16 mouse cellular contexts compared by ENCODE assay signal in genomic region chr1:91350841-91351240, GRCm38 (mm10). TPM values are rescaled to one million over a fixed set of nuclear protein-coding genes. Genes with fewer than 3 reads are reported as not detected.
A peak's percentile ranks its signal among the peaks of the same experiment; 100 is the strongest.
DNase-seq lines count a peak whose midpoint lies in the region; ATAC-seq and TF ChIP-seq lines count a peak whose summit lies in the region.
"Had no signal": no experiment of that assay in that cellular context is flagged by ENCODE, and none has a peak within 500 bp of the region (broad histone marks: within the 10 kb centered on the region; RNA-seq: fewer than 3 reads in every experiment).

TSS of gene Klhl30 (plus strand) at chr1:91351016.

- H3K27me3 ChIP-seq in heart, embryonic 13.5 days (replicated peaks): peaks cover 15% of the 10 kb centered on the region
- no peaks in the 10 kb centered on the region for H3K27me3 ChIP-seq in myocyte (ENCODE audit: control insufficient read depth, insufficient read depth, insufficient read length)
- no peaks in the 10 kb centered on the region for H3K27me3 ChIP-seq in cerebellum, adult 2 months (ENCODE audit: control insufficient read depth, insufficient read depth, low read length)
- H3K27me3 ChIP-seq in hindbrain, embryonic 16.5 days (replicated peaks; ENCODE audit: control insufficient read depth, insufficient read depth, low read length): peaks cover 9% of the 10 kb centered on the region
- peaks cover 10% of the 10 kb centered on the region for H3K27me3 ChIP-seq in forebrain, embryonic 14.5 days (replicated peaks; ENCODE audit: control insufficient read depth, insufficient read depth, low read length)

- no peaks in the 10 kb centered on the region for H3K9me3 ChIP-seq in heart, embryonic 13.5 days
- H3K9me3 ChIP-seq in hindbrain, embryonic 16.5 days (ENCODE audit: control insufficient read depth, low read length): no peaks in the 10 kb centered on the region
- H3K9me3 ChIP-seq in forebrain, embryonic 14.5 days (replicated peaks; ENCODE audit: control insufficient read depth, low read length): no peaks in the 10 kb centered on the region
- H3K9me3 ChIP-seq: limb, embryonic 13.5 days; neural tube, embryonic 12.5 days had no signal

- no peak for TF ChIP-seq CTCF in cerebellum, adult 2 months (IDR thresholded peaks at IDR 0.05; ENCODE audit: borderline replicate concordance, insufficient read depth, low read depth, low read length)

- intact Hi-C loops in gastrocnemius, postnatal 36 days (cut with DNase I): no loop called here

- peaks cover 23% of the 10 kb centered on the region for H3K36me3 ChIP-seq in heart, embryonic 13.5 days
- peaks cover 6% of the 10 kb centered on the region for H3K36me3 ChIP-seq in myocyte (ENCODE audit: control insufficient read depth, insufficient read depth)
- H3K36me3 ChIP-seq in hindbrain, embryonic 16.5 days (ENCODE audit: control insufficient read depth, insufficient read depth, low read length): no peaks in the 10 kb centered on the region
- no peaks in the 10 kb centered on the region for H3K36me3 ChIP-seq in forebrain, embryonic 14.5 days (ENCODE audit: control insufficient read depth, insufficient read depth, low read length)
- H3K36me3 ChIP-seq: limb, embryonic 13.5 days; neural tube, embryonic 12.5 days had no signal

- peak within 1 kb of the TSS; percentile 78 for H3K4me2 ChIP-seq in heart, embryonic 13.5 days
- H3K4me2 ChIP-seq in myocyte (ENCODE audit: low read depth): peak within 1 kb of the TSS; percentile 78
- H3K4me2 ChIP-seq in hindbrain, embryonic 16.5 days (ENCODE audit: low read length): no peak within 1 kb of the TSS
- H3K4me2 ChIP-seq in forebrain, embryonic 14.5 days (ENCODE audit: low read length): no peak within 1 kb of the TSS
- H3K4me2 ChIP-seq: limb, embryonic 13.5 days; neural tube, embryonic 12.5 days had no signal

- TF ChIP-seq POLR2A in myocyte (IDR thresholded peaks at IDR 0.05; ENCODE audit: insufficient read length, low read depth): no peak
- no peak for TF ChIP-seq POLR2A in cerebellum, adult 2 months (IDR thresholded peaks at IDR 0.05; ENCODE audit: borderline replicate concordance, insufficient read depth, low read length)

- H3K4me1 ChIP-seq in heart, embryonic 13.5 days: peaks cover 42% of the 10 kb centered on the region
- no peaks in the 10 kb centered on the region for H3K4me1 ChIP-seq in cerebellum, adult 2 months (ENCODE audit: control insufficient read depth, insufficient read depth, low read length)
- H3K4me1 ChIP-seq in hindbrain, embryonic 16.5 days (ENCODE audit: control insufficient read depth, insufficient read depth, low read depth, low read length): no peaks in the 10 kb centered on the region
- H3K4me1 ChIP-seq in forebrain, embryonic 14.5 days (ENCODE audit: control insufficient read depth, insufficient read depth, low read length): no peaks in the 10 kb centered on the region
- H3K4me1 ChIP-seq: neural tube, embryonic 12.5 days had no signal

- peaks cover 10% of the 10 kb centered on the region for H3K79me2 ChIP-seq in myocyte (ENCODE audit: control insufficient read depth, insufficient read depth)

- no peak within 1 kb of the TSS for H3ac ChIP-seq in myocyte (ENCODE audit: control insufficient read depth, insufficient read length)

- WGBS in heart, embryonic 13.5 days: 23% methylated on average over 4 of the region's 4 CpGs
- 63% methylated on average over 4 of the region's 4 CpGs for WGBS in cerebellum, adult 2 months
- WGBS in hindbrain, embryonic 16.5 days: 62% methylated on average over 4 of the region's 4 CpGs
- WGBS in forebrain, embryonic 14.5 days: 51% methylated on average over 4 of the region's 4 CpGs

- DNase-seq in NIH3T3 (ENCODE audit: low read depth): peak; percentile 41
- no peak for DNase-seq in gastrocnemius, postnatal 36 days
- DNase-seq in cerebellum, adult 2 months: no peak
- DNase-seq in embryo, embryonic 10 days (ENCODE audit: low spot score): no peak
- DNase-seq in forebrain, embryonic 14.5 days (ENCODE audit: low spot score): no peak
- DNase-seq: forebrain, postnatal 0 days; kidney, postnatal 14 days; lung, adult 2 months; midbrain, embryonic 14.5 days had no signal

- peak within 1 kb of the TSS; percentile 84 for H3K9ac ChIP-seq in heart, embryonic 13.5 days
- no peak within 1 kb of the TSS for H3K9ac ChIP-seq in hindbrain, embryonic 16.5 days (ENCODE audit: low read depth, low read length)
- H3K9ac ChIP-seq in forebrain, embryonic 14.5 days (ENCODE audit: low read length): no peak within 1 kb of the TSS
- H3K9ac ChIP-seq: forebrain, postnatal 0 days; limb, embryonic 13.5 days; neural tube, embryonic 12.5 days had no signal

- peak within 1 kb of the TSS; percentile 56 for H3K4me3 ChIP-seq in heart, embryonic 13.5 days
- H3K4me3 ChIP-seq in myocyte: peak within 1 kb of the TSS; percentile 31
- no peak within 1 kb of the TSS for H3K4me3 ChIP-seq in cerebellum, adult 2 months (replicated peaks; ENCODE audit: insufficient read depth, low read depth, low read length)
- H3K4me3 ChIP-seq in hindbrain, embryonic 16.5 days (ENCODE audit: low read length): no peak within 1 kb of the TSS
- no peak within 1 kb of the TSS for H3K4me3 ChIP-seq in forebrain, embryonic 14.5 days (ENCODE audit: low read depth, low read length)
- H3K4me3 ChIP-seq: limb, embryonic 13.5 days; neural tube, embryonic 12.5 days had no signal

- ATAC-seq in heart, embryonic 13.5 days (ENCODE audit: extremely low read depth, insufficient number of reproducible peaks, low FRiP score, low TSS enrichment): peak; percentile 48; the same call in 1 of the 2 replicates
- no peak for ATAC-seq in hindbrain, embryonic 16.5 days
- no peak for ATAC-seq in forebrain, embryonic 14.5 days
- ATAC-seq: CD4-positive, CD25-positive, alpha-beta regulatory T cell, adult 4 months; forebrain, postnatal 0 days; intestine, embryonic 16.5 days had no signal

- H3K27ac ChIP-seq in heart, embryonic 13.5 days (replicated peaks): peak within 1 kb of the TSS; percentile 90
- no peak within 1 kb of the TSS for H3K27ac ChIP-seq in cerebellum, adult 2 months (ENCODE audit: insufficient read depth, low read length)
- H3K27ac ChIP-seq in hindbrain, embryonic 16.5 days (ENCODE audit: low read depth, low read length): no peak within 1 kb of the TSS
- no peak within 1 kb of the TSS for H3K27ac ChIP-seq in forebrain, embryonic 14.5 days (ENCODE audit: low read depth, low read length)
- H3K27ac ChIP-seq: limb, embryonic 13.5 days; neural tube, embryonic 12.5 days had no signal

TF ChIP-seq in myocyte, 11 proteins besides CTCF, POLR2A, EP300 and RAD21:
- TF ChIP-seq USF1 (IDR thresholded peaks at IDR 0.05; ENCODE audit: low read depth) (peak; percentile 75), E2F4 (IDR thresholded peaks at IDR 0.05; ENCODE audit: insufficient read depth) (no peak)
TF ChIP-seq in myocyte: peak in this region for 1.

RNA-seq across cellular contexts. Expression of gene Klhl30, which starts in this region (rescaled TPM):
- total RNA-seq in gastrocnemius, postnatal 36 days (2021): 10 to 100 TPM; 55.0 to 66.7 TPM
- 43.7 and 48.6 TPM in 2 replicates for polyA plus RNA-seq in heart, embryonic 13.5 days (2015; fragmentation: Nextera tagmentation; extraction: Ambion mirVana)
- polyA plus RNA-seq in myocyte (2012; fragmentation: generic; extraction: Trizol): 106 TPM
- 0.13 and 0.14 TPM in 2 replicates for polyA plus RNA-seq in cerebellum, adult 2 months (2012; rRNA removed)
- polyA plus RNA-seq in hindbrain, embryonic 16.5 days (2015; fragmentation: Nextera tagmentation; extraction: Ambion mirVana): 0.30 and 0.54 TPM in 2 replicates
- polyA plus RNA-seq in forebrain, embryonic 14.5 days (2014; fragmentation: Nextera tagmentation; extraction: Ambion mirVana): 0.05 and 0.06 TPM in 2 replicates
- polyA plus RNA-seq: CD4-positive, CD25-positive, alpha-beta regulatory T cell, adult 4 months; midbrain, embryonic 14.5 days had no signal

Comparison
In these comparisons a context has a peak if more than half of its experiments do, and no peak if none do; other contexts are left out.
1. RNA of gene Klhl30 (polyA plus RNA-seq): 106 TPM in myocyte (single experiment) and 43.7 to 48.6 TPM in heart, embryonic 13.5 days; 0.30 to 0.54 TPM in hindbrain, embryonic 16.5 days, 0.13 to 0.14 TPM in cerebellum, adult 2 months and 0.05 to 0.06 TPM in forebrain, embryonic 14.5 days; every median in the first group is over 10 times any median in the second.
2. H3K4me2 ChIP-seq: peak in heart, embryonic 13.5 days (single experiment) and myocyte (single experiment); none in hindbrain, embryonic 16.5 days (single experiment) and forebrain, embryonic 14.5 days (single experiment).
3. H3K4me3 ChIP-seq: peak in heart, embryonic 13.5 days (single experiment) and myocyte (single experiment); none in cerebellum, adult 2 months (single experiment), hindbrain, embryonic 16.5 days (single experiment) and forebrain, embryonic 14.5 days (single experiment).